Mouse (Mus musculus) bone marrow, adult 2 months (tissue): Measurements from ENCODE around the gene Gm26741.

ENCODE experiments used
- CTCF ChIP-seq: fragments of 200-500 bp; IDR thresholded peaks from 2 replicates; pipeline ENCODE4 v1.5.1; 2011; ENCODE audit warnings: low read length, control low read depth; ENCODE audit not compliant: control insufficient read depth, insufficient read depth
- POLR2A ChIP-seq: fragments of 200-500 bp; IDR thresholded peaks from 2 replicates; pipeline ENCODE4 v1.6.1; 2011; ENCODE audit warnings: low read depth, mild to moderate bottlenecking, control low read depth, low read length, borderline replicate concordance; ENCODE audit not compliant: control insufficient read depth

DNA sequence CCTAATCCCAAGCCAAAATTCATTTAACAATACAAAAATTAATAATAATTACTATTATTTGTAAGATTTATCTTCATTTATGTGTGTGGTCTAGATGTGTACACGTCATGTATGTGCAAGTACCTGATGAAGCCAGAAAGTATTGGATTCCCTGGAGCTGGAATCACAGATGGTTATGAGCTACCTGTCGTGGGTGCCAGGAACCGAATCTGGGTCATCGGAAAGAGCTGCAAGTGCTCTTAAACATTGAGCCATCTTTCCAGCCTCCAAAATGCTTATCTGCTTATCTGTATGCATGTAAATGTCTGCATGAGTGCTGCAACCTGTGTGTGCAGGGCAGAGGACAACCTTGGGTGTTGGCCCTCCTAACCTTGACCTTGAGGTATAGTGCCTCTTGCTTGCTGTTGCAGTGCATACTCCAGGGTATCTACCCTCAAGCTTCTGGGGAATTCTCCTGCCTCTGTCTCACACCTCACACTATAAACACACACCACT lies 1.7 kb downstream of the Gm26741 start:
- no peak for TF ChIP-seq CTCF
- no peak for TF ChIP-seq POLR2A
